Mouse (Mus musculus) left cerebral cortex, postnatal 4 days (tissue): ENCODE results near the gene Tenm4. TPM values are rescaled to one million over a fixed set of nuclear protein-coding genes. Genes with fewer than 3 reads are reported as not detected.
"Not testable (repeated sequence)": the region's sequence is repeated elsewhere in the genome, so short reads cannot be mapped to it uniquely, and the experiment has no call there.

Experiments used
- DNase-seq: peaks from one replicate; pipeline ENCODE4 v3.0.0-alpha.2; 2022
- intact Hi-C: fragments of 180-260 bp; cut with DNase I; formaldehyde crosslinking; loops from one replicate; pipeline ENCODE4 v1.15.1; 2025
- microRNA-seq: library from miRNA; unstranded; fragments of <30 nt; microRNA quantifications from one replicate; pipeline ENCODE4 v1.2.0, GENCODE M21; 2022
- total RNA-seq, 2 experiments: library from RNA; stranded (reverse); gene quantifications; 2 replicates each; pipeline ENCODE4 v1.2.3; 2021

Tenm4 gene
- total RNA-seq, 2 experiments from 2014 or later, result 98.0 to 123 TPM

GRCm38 (mm10) chr7:96907971-96908680 is 737.1 kb downstream of the Tenm4 start:
- intact Hi-C loops, result no loop called here
- no peak for DNase-seq

- peak; percentile 63 for DNase-seq
- intact Hi-C loops, result loop anchor here (5.0 kb wide), 1 partner anchor 133 kb away; no protein-coding TSS in a partner anchor
These were observed 738.8 kb downstream of the Tenm4 start for GRCm38 (mm10) chr7:96909856-96910255.

GRCm38 (mm10) chr7:96910310-96910960 is 739.4 kb downstream of the Tenm4 start:
- DNase-seq, result no peak
- intact Hi-C loops, result loop anchor here (5.0 kb wide), 1 partner anchor 133 kb away; no protein-coding TSS in a partner anchor

GRCm38 (mm10) chr7:96914031-96914430 is 743.0 kb downstream of the Tenm4 start:
- DNase-seq, result peak; percentile 87
- intact Hi-C loops, result loop anchor here (2.0 to 5.0 kb wide), 2 partner anchors 137 to 703 kb away; no protein-coding TSS in a partner anchor

- intact Hi-C loops, result loop anchor here (2.0 kb wide), 2 partner anchors 397 to 705 kb away; no protein-coding TSS in a partner anchor
These were observed 744.5 kb downstream of the Tenm4 start for GRCm38 (mm10) chr7:96915452-96916105.

GRCm38 (mm10) chr7:96920447-96921095 is 749.5 kb downstream of the Tenm4 start:
- DNase-seq, result no peak
- intact Hi-C loops, result no loop called here

More at GRCm38 (mm10) chr7:96915452-96916105, 744.5 kb downstream of the Tenm4 start:
- DNase-seq, result peak; percentile 58

GRCm38 (mm10) chr7:96922927-96923326 is 751.9 kb downstream of the Tenm4 start:
- intact Hi-C loops, result no loop called here
- no peak for DNase-seq

- no peak for DNase-seq
- intact Hi-C loops, result no loop called here
These were observed 772.8 kb downstream of the Tenm4 start for GRCm38 (mm10) chr7:96943715-96944377.

- intact Hi-C loops, DNase-seq: not testable (repeated sequence)
These were observed 775.5 kb downstream of the Tenm4 start for GRCm38 (mm10) chr7:96946501-96946900.

GRCm38 (mm10) chr7:96951281-96952051 is 780.4 kb downstream of the Tenm4 start, which contains the start of gene Nars2:
Gene Nars2 (plus strand): TSS chr7:96951505.
- DNase-seq, result peak; percentile 93
- intact Hi-C loops, result no loop called here

GRCm38 (mm10) chr7:96952094-96952493 is 781.0 kb downstream of the Tenm4 start:
- intact Hi-C loops, result no loop called here
- DNase-seq, result no peak

- intact Hi-C loops, result no loop called here
- no peak for DNase-seq
These were observed 788.1 kb downstream of the Tenm4 start for GRCm38 (mm10) chr7:96959168-96959567.

Small RNAs within 50 kb of the gene (microRNA-seq; reads per million reads assigned to microRNA genes)
- gene Mir6394 (not detected), gene Mir708 (4,546 reads per million, percentile 89 among the genes with 10 or more reads in this experiment)
